Mouse (Mus musculus): ENCODE data around the gene Zfp423.
A peak's percentile ranks its signal among the peaks of the same experiment; 100 is the strongest.

Zfp423 gene

GRCm38 (mm10) chr8:87959320-87959920 lies at the start of gene Zfp423:
Zfp423 (minus strand) TSS chr8:87959595.
- DNase-seq (ENCODE audit: low read depth, low spot score), result peak; percentile 82

DNA sequence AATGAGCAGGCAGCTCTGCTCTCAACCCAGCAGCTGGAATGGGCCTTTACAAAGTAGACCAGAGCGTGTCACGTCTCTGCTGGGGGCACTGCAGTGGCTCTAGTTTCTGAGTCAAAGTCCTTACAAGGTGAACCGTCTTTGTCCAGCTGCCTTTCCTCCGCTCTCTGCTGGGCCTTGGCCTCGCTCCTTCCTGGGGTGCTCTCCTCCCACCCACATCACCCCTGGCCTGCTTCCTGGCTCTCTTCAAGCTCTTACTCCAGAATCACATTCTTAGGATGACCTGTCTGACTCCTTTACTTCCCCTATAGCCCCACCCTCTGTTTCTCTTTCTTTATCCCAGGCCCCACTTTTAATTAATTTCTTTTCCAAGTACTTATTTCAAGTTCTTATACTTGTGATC lies 47.4 kb upstream of the Zfp423 start:
- DNase-seq (ENCODE audit: low read depth, low spot score), result no peak

DNA sequence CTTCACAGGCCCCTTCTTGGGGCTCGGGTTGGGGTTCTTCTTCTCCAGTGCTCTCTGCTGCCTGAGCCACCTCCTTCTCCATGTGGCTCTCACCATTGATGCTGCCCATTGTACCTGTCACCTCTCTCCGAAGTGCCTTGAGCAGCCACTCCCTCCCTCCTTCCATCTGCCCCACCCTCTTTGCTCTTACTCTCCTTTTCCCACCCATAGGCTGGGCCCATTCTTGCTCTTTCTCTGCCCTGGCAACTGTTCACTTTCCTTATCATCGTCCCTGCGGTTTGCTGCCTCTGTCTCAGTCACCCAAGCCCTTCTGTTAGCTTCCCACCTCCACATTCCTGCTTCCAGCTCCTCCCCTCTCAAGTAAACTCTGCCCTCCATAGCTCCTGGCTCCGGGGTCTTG lies 25.4 kb upstream of the Zfp423 start:
- DNase-seq (ENCODE audit: low read depth, low spot score), result no peak

- no peak for DNase-seq (ENCODE audit: low read depth, low spot score)
Measured at GRCm38 (mm10) chr8:87984032-87984431, 24.6 kb upstream of the Zfp423 start.

GRCm38 (mm10) chr8:87982936-87983335 lies 23.5 kb upstream of the Zfp423 start:
- DNase-seq (ENCODE audit: low read depth, low spot score), result no peak

DNA sequence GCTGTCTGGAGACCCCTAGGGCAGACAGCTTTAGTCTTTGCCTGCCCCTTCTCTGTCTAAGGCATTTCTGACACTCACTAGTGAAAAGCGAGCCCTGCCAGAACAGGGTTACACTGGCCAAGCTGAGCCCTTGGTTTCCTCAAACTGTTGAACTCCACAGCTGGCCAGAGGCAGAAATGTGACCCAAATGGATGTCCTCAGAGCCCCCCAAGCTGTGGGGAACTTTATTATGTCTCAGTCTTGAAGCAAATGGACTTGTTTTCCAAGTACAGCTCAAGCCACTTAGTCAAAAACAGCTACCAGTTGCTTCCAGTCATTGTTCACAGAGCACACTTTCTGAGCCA lies 16.0 kb upstream of the Zfp423 start:
- DNase-seq (ENCODE audit: low read depth, low spot score), result no peak

DNA sequence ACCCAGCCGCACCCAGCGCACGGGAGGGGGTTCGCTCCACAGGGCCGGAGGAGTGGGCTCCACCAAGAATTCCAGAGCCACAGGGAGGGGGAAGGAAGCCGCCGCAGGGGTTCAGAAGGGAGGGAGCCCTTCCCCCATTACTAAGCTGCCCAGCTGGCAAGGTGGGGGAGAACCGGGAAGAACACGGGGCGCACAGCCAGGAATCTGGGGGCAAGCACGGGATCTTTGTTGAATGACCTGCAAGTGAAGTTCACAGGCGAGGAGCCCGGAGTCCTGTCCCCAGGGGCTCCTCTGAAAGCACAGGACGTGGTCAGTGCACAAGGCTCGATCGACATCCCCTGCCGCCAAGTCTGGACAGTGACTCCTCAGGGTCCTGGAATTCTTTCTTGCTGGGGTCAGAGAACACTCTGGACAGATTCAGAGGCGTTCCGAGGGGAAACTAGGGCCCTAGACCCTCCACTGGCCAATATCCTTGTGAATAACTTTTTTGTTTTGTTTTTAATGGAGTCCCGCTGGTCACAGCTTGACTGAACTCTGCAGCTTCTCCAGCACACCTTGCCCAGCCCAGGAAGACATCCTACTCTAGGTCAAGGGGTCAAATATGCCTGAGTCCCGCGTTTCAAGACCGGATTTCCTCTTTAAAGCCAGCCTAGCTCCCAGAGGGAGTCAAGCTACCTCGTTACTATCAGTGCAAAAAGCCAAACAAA lies 15.5 kb upstream of the Zfp423 start:
- DNase-seq (ENCODE audit: low read depth, low spot score), result peak; percentile 37

- DNase-seq (ENCODE audit: low read depth, low spot score), result no peak
Measured at GRCm38 (mm10) chr8:87974122-87974758, 14.8 kb upstream of the Zfp423 start.

GRCm38 (mm10) chr8:87967866-87968620 lies 8.6 kb upstream of the Zfp423 start:
- no peak for DNase-seq (ENCODE audit: low read depth, low spot score)

DNA sequence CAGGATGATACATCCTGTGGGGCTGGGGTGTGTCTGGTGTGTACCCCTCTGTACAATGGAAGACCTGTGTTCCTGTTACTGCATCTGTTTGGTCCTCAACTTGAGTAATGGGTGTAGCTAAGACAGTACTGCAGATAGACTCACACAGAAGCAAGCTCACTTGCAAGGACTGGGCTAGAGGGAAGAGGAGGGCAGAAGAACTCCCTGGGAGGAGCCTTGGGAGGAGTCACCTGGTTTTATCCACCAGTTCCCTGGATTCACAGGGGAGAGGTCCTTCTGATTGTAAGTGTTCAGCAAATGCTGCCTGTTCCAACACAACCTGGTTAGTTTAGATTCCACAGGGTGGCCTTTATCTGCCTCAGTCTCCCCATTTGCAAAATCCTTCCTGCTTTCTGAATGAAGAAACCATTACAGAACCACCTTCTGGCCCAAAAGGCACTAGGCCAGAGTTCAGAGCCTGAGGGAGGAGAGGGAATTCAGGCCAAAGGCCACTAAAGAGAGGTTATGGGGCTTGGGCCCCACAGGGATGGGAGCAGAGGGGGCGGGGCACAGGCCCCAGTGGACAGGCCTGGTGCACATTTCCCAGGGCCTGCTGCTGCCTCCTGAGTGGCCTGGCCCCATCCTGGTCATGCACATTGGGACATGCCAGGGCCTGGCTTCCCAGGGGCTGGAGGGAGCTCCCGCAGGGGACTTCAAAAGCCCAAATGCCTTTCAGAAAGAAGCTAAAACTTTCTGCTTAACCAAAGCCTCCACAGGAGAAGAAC lies 7.8 kb upstream of the Zfp423 start:
- no peak for DNase-seq (ENCODE audit: low read depth, low spot score)

- no peak for DNase-seq (ENCODE audit: low read depth, low spot score)
Measured at GRCm38 (mm10) chr8:87962514-87963225, 3.3 kb upstream of the Zfp423 start.

DNA sequence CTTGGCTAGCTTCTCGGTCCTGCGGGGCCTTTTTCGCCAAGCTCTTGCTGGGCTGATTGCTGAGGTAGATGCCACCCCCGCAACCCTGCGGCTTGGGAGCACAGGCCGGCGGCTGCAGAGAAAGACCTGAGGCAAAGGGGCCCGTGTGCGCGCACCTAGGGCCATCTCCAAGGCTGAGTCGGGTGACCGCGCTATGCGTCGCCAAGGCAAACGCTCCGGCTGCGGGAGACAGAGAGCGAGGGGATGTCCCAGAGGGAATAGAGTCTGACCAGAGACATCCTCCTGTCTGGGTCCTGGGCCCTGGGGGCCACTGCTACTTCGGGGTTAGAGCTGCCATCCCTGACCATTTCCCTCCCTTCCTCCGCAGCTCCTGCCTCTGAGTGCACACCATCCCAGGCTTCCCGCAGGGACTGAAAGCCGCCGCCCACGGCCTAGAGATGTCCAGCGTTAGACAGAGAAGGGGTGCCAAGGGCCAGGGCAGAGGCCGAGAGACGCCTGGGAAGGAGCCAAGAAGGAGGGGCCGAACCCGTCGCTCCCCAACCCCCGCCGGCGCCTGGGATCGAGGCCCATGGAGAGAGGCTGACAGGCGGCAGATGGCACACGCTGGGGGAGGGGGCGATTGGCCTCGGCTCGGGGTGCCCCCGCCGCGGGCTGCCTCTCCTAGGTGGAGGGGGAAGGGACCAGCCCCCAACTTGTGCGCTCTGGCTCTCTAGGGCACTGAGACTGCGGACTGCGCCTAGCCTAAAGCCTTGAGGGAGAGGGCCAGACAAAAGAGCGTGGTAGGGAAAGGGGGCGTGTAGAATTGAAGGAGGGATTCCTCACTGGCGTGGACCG lies 2.5 kb upstream of the Zfp423 start:
- peak; percentile 54 for DNase-seq (ENCODE audit: low read depth, low spot score)

DNA sequence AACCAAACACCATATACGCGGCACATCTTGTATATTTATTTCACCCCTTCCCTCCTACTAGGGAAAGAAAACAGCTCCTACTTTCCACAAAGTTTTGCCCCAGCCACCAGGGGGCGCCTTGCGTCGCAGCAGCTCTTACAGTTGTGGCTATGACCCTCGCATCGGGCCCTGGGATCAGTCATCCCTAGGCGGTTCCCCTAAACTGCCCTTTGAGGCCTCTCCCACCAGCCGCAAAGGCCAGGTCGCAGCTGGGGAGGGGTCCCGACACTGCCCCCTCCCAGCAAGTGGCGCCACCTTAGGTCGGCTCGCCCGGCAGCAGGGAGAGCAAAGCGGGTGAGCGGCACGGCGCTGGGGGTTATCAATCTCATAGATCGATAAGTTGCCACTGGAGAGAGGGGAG lies 1.7 kb upstream of the Zfp423 start:
- DNase-seq (ENCODE audit: low read depth, low spot score), result peak; percentile 68

- DNase-seq (ENCODE audit: low read depth, low spot score), result peak; percentile 85
Measured at GRCm38 (mm10) chr8:87960061-87960749, 810 bp upstream of the Zfp423 start.

GRCm38 (mm10) chr8:87958451-87959319 lies 710 bp downstream of the Zfp423 start:
- DNase-seq (ENCODE audit: low read depth, low spot score), result peak; percentile 64

DNA sequence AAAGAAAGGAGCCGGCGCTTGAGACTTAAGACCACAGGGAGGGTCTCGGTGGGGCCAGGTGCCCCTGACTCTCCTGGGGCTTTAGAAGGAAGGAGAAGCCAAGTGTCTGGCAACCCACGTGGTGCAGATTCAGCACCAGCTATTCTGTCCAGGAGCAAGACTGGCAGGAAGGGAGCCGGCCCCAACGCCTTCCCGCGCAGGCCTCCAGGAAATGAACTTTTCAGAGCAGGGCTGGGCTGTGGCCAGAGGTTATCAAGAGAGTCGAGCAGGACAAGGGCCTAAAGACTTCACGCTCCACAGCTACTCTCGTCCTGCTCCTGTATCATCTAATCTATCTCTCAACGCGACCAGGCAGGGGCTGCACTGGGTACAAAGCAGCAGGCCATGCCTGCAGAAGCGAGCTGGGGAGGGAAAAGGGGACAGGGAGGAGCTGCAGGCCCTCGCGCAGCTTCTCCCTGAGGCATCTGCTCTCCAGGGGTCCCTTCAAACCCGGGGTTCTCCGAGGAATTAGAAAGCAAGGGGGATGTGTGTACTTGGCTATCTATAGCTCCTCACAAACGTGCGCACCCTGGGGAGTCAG lies 1.4 kb downstream of the Zfp423 start:
- DNase-seq (ENCODE audit: low read depth, low spot score), result peak; percentile 47

DNA sequence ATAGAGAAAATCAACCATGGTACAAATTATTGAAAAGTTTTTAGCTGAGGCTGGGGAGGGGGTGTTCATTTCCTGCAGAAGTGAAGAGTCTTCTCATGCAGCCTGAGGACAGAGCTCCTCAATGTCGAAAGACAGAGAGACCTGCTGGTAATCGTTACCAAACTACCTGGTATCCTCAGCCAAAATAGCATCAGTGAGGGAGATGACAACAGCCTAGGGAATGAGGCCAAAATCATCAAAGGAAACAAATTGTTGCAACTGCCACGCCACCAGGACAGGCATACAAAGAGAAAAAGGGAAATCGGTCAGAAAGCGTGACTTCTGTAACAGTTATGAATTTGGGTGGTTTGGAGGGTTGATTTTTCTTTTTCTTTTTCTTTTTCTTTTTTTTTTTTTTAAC lies 3.4 kb downstream of the Zfp423 start:
- DNase-seq (ENCODE audit: low read depth, low spot score), result no peak

GRCm38 (mm10) chr8:87953473-87953872 lies 5.9 kb downstream of the Zfp423 start:
- DNase-seq (ENCODE audit: low read depth, low spot score), result no peak
